Mouse (Mus musculus): Measurements from ENCODE around the gene Rtl10.
"Not testable (repeated sequence)": the region's sequence is repeated elsewhere in the genome, so short reads cannot be mapped to it uniquely, and the experiment has no call there.

Gene Rtl10

DNA sequence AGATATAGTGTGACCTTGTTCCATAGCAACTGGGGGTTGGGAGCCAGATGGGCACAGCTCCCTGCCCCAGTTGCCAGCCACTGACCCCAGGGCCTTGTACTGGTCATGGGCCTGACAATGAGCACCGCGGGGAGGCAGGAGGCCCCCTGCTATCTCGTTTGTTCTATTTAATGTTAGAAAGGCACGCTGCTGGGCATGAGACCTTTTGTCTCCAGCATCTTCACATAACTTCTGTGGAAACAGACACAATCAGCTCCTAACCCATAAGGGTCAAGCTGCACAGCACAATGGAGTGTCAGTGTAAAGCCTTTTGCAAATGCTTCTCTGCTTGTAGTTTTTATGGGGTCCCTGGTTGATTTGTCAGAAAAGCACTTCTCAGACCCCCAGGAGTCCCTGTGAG lies 14.3 kb upstream of the Rtl10 start:
- DNase-seq = no peak

DNA sequence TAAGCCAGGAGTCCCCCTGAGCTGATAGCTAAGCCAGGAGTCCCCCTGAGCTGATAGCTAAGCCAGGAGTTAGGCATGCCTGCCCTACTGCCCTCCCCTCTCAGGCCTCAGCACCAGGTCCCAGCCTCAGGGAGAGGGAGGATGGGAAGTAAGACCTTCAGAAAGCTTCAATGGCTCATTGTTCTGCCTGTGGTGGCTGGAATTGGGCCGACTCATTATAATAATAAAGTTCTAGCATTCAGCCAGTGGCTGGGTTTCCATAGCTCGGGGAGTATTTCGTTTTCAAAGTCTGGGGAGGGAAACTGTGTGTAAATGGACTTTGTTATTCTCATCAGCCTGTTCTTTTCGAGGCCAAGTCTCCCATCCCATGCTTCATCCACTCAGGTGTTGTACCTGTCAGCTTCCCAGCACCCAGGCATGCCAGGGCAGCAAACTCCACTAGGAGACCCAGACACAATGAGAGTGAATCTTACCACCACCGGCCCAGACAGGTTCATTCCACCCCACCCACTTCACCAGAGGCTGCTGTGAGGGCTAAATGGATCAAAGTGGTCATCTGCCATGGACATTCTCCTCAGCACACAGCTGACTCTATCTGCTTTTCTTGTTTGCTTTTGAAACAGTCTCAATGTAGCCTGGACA lies 13.8 kb upstream of the Rtl10 start:
- no peak for DNase-seq

DNA sequence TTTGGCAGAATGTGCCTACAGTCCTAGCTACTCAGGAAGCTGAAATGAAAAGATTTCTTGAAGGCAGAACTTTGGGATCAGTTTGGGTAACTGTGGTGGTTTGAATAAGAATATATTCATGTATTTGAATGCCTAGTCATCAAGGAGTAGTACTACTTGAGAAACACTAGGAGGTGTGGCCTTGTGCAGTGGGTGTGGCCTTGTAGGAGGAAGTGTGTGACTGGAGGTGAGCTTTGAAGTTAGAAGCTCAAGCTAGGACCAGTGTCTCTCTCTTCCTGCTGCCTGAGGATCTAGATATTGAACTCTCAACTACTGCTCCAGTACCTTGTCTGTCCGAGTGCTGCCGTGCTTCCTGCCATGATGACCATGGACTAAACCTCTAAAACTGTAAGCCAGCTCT lies 12.6 kb upstream of the Rtl10 start:
- DNase-seq = no peak

DNA sequence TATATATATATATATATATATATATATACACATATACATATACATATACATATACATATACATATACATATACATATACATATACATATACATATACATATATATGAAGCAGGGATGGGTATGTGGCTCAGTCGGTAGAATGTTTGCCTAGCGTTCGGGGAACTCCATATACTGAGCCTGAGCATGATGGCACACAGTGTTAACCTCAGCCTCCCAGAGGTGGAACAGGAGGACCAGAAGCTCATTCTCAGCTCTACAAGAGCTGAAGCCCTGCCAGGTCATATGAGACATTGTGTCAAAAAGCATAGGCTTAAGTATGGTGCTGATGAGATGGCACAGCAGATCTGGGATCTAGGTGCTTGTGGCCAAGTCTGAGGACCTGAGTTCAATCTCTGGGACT lies 8.4 kb upstream of the Rtl10 start:
- no peak for DNase-seq

DNA sequence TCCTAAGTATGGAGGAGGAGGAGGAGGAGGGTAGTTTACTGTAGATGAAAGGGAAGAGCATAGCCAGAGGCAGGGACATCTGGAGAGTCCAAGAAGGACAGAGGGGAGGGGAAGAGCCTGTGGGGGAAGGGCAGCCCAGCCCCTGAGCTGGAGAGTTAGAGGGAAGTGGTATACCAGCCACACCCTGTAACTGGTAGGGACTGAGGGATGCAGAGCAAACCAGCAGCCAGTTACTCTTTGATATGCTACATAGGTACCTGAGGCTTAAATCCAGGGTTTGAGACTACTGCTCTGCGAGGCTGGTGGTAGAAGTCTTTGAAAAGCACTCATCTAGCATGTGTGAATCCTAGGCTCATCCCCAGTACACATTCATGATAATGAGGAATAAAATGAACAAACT lies 7.8 kb upstream of the Rtl10 start:
- no peak for DNase-seq

DNA sequence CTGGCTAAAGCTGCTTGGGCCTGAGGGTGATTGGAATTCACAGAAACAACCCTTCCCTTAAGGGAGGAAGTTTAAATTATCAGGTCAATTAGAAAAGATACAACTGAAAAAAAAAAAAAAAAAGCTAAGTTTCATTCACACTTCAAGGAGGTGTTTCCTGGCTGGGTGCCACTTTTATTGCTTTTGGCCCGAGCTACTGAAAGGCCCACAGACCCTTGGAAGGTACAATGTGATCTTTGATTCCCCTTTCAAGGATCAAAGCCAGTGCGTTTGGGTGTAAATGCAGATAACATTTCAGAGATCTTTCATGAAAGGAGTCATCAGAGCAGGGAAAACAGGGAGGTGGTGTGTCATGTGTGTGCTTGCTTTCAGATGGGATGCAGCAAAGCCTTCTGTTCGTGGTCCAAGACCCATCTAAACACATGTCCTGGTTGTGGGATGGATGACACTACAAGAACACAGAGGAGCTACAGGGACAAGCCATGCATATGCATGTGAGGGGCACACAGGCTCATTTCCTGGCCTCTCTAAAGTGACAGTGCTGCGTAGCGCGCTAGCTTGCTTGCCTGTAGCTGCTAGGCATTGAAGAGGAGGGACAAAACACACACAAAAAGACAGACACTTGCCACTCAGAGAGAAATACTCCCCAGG lies 711 bp upstream of the Rtl10 start:
- no peak for DNase-seq

DNA sequence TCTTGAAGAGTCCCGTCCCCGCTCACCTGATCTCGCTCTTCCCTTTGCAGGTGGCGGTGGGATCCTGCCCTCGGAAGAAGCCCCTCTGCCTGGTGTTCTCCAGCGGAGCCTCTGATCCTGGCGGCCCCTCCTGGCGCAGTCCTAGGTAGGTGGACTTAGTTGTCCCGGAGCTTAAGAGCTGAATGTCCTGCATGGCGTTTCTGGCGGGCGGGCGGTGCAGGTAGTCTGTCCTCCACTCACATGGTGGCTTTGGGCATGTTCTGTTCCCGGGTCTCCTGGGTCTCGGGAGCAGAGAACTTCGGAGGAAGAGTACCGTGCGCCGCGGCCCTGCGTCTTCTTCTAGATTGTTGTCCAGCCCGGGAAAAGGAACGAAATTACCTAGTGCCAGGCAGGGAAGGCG lies 295 bp downstream of the Rtl10 start:
- DNase-seq = no peak

DNA sequence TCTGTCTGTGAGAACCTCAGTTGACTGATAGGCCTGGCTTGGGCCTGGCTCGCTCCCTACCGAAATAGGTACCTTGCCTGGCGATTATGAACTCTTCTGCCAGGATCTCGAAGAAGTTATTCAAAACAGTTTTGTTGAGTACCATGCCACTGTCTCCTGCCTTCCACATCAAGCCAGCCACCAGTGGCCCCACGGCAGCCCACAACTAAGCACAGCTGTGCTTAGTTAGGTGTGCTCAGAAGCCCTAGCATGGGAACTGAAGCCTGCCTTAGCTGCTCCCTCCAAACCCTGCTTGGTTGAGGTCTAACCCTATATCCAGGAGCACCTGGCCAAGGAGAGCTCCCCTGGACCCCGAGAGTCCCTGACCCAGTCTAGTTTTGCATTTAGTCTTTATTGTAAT lies 2.8 kb downstream of the Rtl10 start:
- DNase-seq = no peak

DNA sequence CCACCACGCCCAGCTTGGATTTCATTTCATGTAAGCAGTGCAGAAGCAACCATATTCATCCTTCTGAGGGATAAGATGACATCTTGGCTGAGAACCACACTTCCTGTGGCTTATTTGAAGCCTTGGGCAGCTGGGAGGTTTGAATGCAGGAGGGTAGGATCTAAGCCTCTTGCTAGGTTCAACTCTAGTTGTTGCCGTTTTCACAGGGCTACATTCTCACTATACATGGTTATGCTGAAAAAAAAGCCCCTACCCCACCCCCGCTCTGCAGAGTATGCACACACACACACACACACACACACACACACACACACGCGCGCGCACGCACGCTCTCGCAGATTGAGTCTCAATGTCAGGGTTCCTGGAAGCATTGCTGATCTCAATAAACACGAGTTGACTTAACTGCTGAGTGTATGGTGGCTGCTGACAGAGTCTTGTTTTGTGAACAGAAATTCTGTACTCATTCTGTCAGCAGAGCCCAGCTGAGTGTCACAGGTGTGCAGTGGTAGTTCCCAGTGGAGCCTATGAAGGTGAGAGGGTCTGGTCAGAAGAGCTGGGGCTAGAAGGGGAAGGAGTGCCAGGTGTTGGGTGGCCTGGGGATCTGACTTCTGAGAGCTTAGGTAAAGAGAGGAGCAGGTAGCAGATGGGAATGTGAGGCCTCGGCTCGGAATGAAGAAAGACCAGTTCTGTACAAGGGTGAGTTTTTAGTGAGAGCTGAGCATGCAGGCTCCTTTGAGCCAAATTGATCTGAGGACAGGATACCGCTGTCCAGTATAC lies 5.1 kb downstream of the Rtl10 start:
- no peak for DNase-seq

DNA sequence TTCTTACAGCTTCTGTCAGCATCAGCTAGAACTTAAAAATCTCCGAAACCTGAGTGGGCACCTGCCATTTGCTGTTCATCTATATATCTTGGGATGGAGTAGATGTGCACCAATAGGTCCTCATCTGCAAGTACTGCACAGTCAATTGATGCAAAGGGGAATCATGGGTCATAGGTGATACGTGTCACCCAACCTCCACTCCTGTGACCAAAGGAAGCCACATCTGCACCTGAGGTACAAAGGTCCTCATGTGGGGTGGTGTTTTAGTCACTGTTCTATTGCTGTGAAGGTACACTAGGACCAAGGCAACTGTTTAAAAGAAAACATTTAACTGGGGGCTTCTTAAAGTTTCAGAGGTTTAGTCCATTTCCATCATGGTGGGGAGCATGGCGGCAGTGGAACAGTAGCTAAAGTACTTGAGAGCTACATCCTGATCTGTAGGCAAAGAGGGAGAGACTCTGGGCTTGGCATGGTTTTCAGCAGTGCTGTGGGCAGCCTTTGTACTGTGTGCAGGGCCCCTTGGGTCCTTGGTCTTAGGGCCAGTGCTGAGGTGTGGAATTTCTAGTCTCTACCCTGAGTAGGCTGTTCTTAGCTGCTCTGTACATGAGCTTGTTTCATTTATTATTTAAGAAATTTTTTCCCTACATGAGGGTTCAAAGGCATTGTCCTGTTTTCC lies 8.0 kb downstream of the Rtl10 start:
- DNase-seq = no peak

DNA sequence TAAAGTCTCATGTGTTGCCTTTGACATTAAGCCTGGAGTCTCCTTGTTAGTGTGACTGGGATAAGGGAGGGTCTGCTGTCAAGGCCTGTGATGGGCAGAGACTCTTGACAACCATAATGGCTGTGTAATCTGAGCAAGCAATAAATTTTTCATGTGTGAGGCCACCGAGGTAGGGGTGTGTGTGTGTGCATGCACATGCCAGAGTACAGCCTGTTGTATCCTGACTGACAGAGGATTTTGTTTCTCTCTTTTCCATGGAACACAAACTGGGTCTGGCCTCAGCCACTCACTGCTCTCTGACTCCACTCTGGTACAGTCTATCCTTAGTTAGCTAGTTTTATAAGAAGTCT lies 8.5 kb downstream of the Rtl10 start:
- no peak for DNase-seq

DNA sequence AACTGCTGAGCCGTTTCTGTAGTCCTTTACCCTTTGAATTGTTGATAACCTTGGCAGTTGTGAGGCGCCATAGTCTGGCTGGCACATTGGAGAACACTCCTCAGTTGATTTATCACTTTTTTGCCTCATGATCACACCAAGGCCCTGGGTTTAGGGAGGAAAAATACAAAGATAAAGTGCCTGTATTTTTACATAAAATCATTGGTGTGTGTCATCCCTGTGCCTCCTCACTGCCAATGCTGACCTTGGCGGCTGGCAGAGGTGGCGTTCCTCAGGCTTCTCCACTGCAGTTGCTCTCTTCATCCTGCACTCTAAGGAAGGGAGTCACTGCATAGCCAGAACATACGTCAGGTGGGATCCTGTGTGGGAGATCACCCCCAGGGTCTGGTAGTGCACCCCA lies 13.0 kb downstream of the Rtl10 start:
- DNase-seq = no peak

DNA sequence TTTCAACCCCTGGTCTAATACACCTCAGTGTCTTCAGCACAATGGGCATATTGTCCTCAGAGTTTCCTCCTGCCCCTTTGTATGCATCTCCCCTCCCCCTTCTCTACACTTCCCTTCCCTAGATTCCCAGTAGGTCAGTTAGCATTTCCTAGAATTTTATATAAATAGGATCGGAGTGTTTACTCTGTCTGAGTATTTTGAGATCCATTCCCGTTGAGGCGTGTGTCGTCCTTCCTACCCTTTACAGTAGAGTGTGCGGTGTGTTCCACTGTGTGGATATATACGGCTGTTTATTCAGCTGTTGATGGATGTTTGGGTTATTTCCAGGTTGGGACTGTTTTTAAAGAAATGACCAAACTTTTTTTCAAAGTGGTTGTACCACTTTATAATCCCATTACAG lies 14.8 kb downstream of the Rtl10 start:
- DNase-seq = no peak

DNA sequence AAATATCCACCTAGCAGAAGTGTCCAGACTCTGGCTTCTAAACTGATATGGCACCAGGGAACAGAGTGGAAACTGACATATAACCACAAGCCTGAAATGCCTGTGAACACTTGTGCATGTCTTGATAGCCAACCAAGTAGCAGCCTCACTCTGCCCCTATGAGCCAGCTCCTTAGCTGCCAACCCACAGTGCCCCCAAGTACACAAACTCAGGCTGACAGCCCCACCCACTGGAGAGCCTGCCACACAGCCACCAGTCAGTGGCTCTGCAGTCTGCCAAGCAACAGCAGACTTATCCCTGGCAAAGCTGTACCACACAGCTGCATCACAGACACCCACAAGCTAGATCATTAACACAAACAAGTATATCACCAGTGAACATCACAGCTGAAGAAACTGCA lies 19.4 kb downstream of the Rtl10 start:
- peak; percentile 53 for DNase-seq

DNA sequence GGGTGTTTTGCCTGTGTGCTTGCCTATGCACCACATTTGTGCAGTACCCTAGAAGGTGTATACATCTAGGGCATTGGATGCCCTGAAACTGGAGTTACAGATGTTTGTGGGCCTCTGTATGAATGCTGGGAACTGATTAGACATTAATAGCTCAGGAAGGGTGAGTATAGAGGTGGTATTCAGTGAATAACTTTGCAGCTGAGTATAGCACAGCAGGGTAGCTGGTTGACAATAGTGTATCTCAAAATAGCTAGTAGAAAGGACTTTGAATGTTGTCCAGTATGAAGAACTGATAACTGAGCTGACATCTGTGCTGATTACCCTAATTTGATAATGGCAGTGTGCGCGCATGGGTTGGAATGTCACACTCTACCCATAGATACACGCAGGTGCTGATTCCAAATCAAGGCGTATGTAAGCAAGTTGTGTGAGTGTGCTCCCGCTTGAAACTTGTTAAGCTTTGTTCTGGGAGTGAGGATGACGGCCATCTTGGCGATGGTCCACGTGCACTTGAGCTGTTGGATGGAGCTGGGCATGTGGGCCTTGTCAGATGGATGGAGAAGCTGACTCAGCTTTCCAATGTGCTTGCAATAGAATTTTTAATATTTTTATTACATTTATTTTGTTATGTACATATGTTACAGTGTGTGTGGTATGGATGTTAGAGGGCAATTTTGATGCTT lies 25.0 kb downstream of the Rtl10 start:
- DNase-seq = no peak

DNA sequence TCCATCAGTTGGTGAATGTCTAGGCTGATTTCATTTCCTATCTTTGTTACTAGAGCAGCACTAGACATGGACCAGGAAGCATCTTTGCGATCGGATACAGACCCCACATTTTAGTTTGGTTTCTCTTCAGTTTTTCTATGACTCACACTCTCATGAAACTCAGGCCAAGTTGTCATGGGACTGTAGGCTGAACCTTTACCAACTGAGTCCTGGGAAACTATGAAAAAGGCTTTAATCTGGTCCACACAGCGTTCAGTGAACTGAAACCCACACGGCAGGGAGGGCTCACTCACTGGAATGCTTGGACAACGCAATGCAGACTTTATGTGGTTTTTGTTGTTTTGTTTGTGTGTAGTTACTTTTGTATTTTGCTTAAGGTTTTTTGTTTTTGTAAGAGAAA lies 30.0 kb downstream of the Rtl10 start:
- no peak for DNase-seq

DNA sequence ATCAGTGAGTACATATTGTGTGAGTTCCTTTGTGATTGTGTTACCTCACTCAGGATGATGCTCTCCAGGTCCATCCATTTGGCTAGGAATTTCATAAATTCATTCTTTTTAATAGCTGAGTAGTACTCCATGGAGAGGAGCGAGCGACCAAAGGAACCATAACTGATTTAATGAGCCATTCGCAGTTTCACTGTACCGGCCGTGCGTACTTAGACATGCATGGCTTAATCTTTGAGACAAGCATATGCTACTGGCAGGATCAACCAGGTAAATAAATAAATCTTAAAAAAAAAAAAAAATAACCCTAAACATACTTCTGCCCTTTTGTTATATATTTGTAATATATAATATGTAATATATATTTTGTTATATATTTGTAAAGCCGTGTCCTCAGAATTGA lies 34.4 kb downstream of the Rtl10 start:
- DNase-seq = not testable (repeated sequence)

DNA sequence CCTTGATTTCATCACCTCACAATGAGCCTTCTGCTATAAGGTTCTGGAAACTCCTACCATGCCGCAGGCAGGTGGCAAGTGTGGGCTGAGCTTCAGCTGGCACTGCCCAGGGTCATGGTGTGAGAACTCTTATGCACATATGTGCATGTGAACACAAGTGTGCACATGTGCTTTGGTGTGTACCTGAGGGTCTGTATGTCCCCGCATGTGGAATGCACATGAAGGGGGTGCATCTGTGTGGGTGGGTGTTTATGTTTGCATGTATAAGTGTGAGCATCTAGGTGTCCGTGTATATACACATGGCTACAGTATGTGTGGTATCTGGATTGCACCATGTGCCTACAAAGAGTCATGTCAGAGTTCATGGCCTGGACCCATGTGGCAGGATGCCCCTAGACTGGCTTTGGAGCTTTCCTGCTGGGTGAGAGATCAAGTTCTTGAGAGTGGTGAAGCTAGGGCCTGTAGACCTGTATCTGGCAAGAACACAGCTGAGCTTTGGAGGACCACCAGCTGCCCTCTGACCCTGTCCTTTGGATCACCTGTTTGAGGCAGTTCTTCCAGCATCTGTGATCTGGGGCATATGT lies 38.8 kb downstream of the Rtl10 start:
- no peak for DNase-seq

DNA sequence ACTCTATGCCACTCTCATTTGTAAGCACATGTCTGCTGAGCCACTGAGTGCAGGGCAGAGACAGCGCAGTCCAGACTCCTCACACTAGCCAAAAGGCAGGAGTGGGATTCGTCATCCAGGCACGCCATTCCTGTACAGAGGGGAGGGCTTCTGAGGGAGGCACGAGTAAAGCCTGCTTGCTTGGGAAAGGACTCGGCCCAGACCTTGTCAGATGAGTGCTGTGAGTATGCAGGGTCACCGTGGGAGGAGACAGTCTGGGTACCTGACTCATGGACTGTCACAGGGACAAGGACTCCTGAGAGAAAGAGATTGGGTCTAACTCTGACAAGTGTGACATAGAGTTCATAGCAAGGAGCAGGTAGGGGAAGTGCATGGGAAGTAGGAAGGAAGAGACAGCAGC lies 40.6 kb downstream of the Rtl10 start:
- no peak for DNase-seq

DNA sequence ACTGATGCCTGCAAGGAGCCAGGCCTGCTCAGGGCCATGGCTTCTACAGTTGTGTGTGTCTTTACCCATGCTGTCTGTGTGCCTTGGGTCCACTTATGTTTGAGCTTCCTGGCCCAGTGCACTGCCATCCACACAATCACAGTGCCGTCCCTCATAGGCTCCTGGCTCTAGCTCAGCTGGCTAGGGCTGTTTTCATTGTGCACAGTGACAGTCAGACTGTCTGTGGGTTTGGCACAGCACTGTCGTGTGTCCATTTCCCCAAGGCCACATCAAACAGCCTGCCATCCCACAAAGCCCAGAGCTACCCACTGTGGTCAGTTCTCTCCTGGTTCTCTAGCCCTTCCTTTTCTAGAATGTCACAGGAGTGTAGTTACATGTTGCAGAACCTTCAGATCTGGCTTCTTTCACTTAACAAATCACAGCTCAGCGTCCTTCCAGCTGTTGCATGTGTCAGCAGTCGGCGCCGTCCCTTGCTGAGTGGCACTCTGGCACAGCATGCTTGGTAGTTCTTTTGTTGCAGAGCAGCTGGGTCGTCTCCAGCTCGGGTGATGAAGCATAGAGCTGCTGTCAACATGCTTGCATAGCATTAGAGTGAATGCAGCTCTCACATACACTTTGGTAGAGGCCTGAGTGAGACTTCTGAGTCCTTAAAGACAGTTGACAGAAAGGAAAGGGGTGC lies 44.6 kb downstream of the Rtl10 start:
- peak; percentile 4 for DNase-seq

DNA sequence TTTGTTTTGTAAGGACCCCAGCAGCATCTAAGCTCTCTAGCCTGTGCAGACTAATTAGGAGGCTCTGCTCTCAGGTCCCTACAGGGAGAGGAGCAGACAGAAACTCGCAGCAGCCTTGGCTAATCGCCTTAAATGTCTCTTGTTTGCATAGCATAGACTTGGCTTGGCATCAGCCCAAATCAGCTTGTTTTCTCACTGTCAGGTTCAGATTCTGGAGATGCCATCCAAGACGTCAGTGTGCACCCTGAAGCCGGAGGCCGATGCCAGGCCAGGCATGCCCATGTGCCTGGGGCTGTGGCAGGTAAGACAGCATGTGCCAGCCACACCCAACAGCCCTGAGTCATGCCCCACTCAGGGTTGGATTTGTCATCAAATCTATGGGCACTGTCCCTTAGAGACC lies 49.2 kb downstream of the Rtl10 start:
- no peak for DNase-seq

Measured in right cerebral cortex, adult 18-20 months (tissue).